Mouse (Mus musculus) thymus, adult 2 months (tissue): ENCODE data around the gene Scarb1.

Experiments
- CTCF ChIP-seq: fragments of 200-500 bp; IDR thresholded peaks from 2 replicates; pipeline ENCODE4 v1.5.1; 2012; ENCODE audit warnings: mild to moderate bottlenecking, control low read depth, low read length, moderate library complexity, borderline replicate concordance; ENCODE audit not compliant: control insufficient read depth, poor library complexity, insufficient read depth; ENCODE audit errors: extremely low read depth
- POLR2A ChIP-seq: fragments of 200-500 bp; IDR thresholded peaks from 2 replicates; pipeline ENCODE4 v1.6.1; 2012; ENCODE audit warnings: mild to moderate bottlenecking, low read length, control low read depth, moderate library complexity; ENCODE audit not compliant: control insufficient read depth, poor library complexity, insufficient read depth; ENCODE audit errors: extremely low read depth

DNA sequence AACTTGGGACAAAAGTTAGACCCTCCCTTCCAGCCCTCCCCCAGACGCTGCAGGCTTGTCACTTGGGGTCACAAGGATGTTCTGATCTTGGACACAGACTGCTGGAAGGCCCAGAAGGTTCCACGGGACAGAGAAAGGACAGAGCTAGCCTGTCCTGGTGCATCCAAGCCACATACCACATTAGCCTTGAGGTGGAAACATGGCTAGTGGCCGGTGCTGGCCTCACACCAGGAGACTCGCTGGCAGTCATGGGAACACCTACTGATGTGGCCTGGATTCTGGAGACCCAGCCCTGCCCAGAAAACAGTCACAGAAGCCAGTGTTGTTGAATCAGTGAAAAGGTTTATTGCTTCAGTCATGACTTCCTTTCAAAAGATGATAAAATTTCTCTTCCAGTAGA lies 64.1 kb downstream of the Scarb1 start:
- TF ChIP-seq CTCF (no peak), POLR2A (no peak)
